Mouse (Mus musculus): ENCODE measurements around the gene Fgf4. TPM values are rescaled to one million over a fixed set of nuclear protein-coding genes. Genes with fewer than 3 reads are reported as not detected.

Gene Fgf4
- polyA plus RNA-seq (2016; fragmentation: Nextera tagmentation; extraction: Ambion mirVana): not detected in 2 replicates

DNA sequence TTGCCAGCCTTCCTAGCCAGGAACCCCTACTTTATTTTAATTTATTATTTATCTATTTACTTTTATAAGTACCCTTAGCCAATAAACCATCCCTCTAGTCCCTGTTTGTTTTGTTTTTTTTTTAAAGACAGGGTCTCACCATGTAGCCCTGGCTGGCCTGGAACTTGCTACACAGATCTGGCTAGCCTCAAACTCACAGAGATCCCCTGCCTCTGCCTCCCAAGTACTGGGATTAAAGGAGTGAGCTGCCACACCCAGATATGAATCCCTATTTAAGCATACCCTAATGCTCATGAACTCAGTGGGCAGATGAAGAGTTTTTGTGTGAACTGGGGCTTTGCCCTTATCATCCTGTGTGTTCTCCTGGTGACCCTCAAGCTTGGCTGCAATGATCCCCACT lies at the start of gene Fgf4:
Gene Fgf4 (plus strand): TSS at position 301 of the 400 bp plus-strand sequence.
- no peak within 1 kb of the TSS for H3K4me3 ChIP-seq (replicated peaks)
- H3K27me3 ChIP-seq: peaks cover 49% of the 10 kb centered on the region
- no peaks in the 10 kb centered on the region for H3K4me1 ChIP-seq
- ATAC-seq (ENCODE audit: low FRiP score): no peak
- H3K27ac ChIP-seq: no peak within 1 kb of the TSS
- H3K4me2 ChIP-seq: no peak within 1 kb of the TSS
- no peaks in the 10 kb centered on the region for H3K36me3 ChIP-seq (replicated peaks)
- H3K9me3 ChIP-seq: no peaks in the 10 kb centered on the region
- H3K9ac ChIP-seq: no peak within 1 kb of the TSS

DNA sequence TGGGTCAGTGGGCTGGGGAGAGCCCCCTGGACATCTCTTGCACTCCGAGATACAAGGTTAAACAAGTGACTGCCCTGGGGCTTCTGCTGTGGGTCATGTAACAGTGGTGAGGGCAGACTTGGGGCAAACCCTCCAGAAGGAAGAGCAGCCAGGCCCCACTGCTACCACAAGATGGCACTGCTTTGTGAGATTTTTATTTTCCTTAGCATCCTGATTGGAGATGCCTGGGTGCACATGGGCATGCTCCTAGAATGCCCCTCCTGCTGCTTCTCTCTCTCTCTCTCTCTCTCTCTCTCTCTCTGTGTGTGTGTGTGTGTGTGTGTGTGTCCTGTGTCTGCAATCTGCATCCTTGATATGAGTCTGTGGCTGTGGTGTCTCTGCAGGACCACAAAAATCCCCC lies 48.7 kb upstream of the Fgf4 start:
- no peak overlapping the region for H3K4me3 ChIP-seq (replicated peaks)
- H3K4me1 ChIP-seq: peaks cover 7% of the 10 kb centered on the region
- no peak overlapping the region for H3K4me2 ChIP-seq
- peaks cover 47% of the 10 kb centered on the region for H3K27me3 ChIP-seq
- H3K36me3 ChIP-seq (replicated peaks): no peaks in the 10 kb centered on the region
- 42% methylated on average over 1 of the region's 1 CpGs for WGBS
- no peak overlapping the region for H3K27ac ChIP-seq
- no peak overlapping the region for H3K9ac ChIP-seq
- no peaks in the 10 kb centered on the region for H3K9me3 ChIP-seq
- 0 out of 2 replicates have a peak, but pooled peaks have one; percentile 36 for ATAC-seq (ENCODE audit: low FRiP score)

DNA sequence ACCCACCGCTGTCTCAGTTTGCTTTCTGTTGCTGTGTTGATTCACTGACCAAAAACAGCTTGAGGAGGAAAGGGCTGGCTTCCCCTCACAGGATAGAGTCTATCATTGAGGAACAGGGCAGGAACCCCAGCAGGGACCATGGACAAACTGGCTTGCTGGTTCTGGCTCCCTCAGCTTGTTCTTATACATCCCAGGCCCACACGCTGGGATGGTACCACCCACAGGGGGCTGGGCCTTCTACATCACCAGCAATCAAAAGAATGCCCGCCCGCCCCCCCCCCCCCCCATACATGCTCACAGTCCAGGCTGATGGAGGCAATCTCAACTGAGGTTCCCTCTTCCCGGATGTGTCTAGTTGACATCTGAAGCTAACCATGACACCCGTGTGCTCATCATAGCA lies 40.1 kb upstream of the Fgf4 start:
- ATAC-seq (ENCODE audit: low FRiP score): no peak
- H3K4me3 ChIP-seq (replicated peaks): no peak overlapping the region
- peaks cover 9% of the 10 kb centered on the region; the same call in 1 of the 2 replicates for H3K27me3 ChIP-seq
- no peaks in the 10 kb centered on the region for H3K9me3 ChIP-seq
- no peak overlapping the region for H3K9ac ChIP-seq
- no peaks in the 10 kb centered on the region for H3K36me3 ChIP-seq (replicated peaks)
- no peaks in the 10 kb centered on the region for H3K4me1 ChIP-seq
- 61% methylated on average over 6 of the region's 6 CpGs for WGBS
- H3K27ac ChIP-seq: no peak overlapping the region
- H3K4me2 ChIP-seq: no peak overlapping the region

DNA sequence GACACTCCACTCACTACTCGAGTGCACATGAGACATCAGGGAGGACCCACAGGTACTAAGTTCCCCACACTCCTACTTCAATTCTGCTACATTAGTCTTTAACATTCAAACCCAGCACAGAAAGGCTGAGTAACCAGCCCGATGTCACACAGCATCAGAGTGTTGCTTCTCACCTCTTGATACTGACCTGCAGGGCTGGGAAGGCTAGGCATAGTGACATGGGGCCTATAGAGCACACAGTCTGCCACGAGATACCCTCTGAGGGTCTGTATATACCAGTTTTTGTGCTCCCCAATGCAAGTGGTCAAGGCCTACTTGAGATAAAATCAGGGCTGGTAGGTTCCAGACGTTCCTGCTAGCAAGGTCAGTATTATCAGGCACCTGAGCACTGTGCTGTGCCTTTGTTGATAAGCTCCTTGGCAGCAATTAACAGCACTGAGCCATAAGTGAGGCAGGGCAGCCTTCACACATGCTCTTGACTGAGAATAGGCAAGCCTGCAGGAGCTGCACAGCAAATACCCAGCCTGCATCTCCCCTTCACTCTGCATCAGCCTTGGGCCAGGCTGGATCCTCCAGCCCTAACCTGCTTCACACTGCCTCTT lies 39.1 kb upstream of the Fgf4 start:
- no peak for ATAC-seq (ENCODE audit: low FRiP score)
- H3K27ac ChIP-seq: no peak overlapping the region
- H3K27me3 ChIP-seq: 0 out of 2 replicates have a peak, but pooled peaks cover 3% of the 10 kb centered on the region
- no peaks in the 10 kb centered on the region for H3K9me3 ChIP-seq
- H3K9ac ChIP-seq: no peak overlapping the region
- no peak overlapping the region for H3K4me3 ChIP-seq (replicated peaks)
- H3K4me1 ChIP-seq: no peaks in the 10 kb centered on the region
- H3K36me3 ChIP-seq (replicated peaks): no peaks in the 10 kb centered on the region
- 77% methylated on average over 4 of the region's 4 CpGs for WGBS
- no peak overlapping the region for H3K4me2 ChIP-seq

DNA sequence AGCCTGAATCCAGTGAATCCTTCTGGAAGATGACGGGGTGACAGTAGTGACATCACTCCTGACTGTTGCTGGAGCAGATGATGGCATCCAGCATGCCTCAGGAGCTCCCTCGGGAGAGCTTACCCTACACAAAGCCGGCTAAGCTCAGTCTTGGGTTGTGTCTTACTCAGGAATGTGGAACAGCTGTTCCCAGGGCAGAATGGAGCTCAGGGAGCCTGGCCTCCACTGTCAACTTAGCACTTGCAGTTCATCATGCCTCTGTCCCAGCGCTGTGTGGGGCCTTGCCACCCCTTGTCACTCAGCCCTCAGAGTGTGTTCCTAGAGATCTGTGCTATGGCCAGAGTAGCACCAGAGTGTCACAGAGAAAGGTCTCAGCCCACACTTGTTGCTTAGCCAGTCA lies 35.6 kb upstream of the Fgf4 start:
- Histone ChIP-seq H3K4me1 (no peaks in the 10 kb centered on the region), H3K27me3 (0 out of 2 replicates have a peak, but pooled peaks cover 3% of the 10 kb centered on the region), H3K36me3 (replicated peaks) (no peaks in the 10 kb centered on the region), H3K9me3 (no peaks in the 10 kb centered on the region), H3K4me3 (replicated peaks) (no peak overlapping the region), H3K9ac (no peak overlapping the region), H3K27ac (no peak overlapping the region), H3K4me2 (no peak overlapping the region)
- ATAC-seq (ENCODE audit: low FRiP score): no peak
- WGBS: 49% methylated on average over 4 of the region's 4 CpGs

DNA sequence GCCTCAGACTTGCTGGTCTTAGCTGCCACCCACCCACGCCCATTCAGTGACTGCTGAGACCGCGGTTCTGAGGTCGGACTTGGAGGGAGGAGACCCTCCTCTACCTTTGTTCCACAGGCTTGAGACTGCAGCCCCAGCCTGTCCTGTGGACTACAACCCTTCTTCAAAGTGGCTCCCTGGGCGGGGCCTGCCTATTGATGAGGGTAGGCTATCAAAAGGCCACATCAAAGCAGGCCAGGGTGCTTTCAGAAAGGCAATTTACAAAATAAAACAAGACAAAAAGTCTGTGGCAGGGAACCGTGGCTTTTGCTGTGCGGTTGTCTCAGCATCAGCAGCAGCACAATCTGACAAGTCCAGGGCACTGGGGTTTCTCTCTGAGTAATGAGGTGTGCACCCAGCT lies 25.3 kb upstream of the Fgf4 start:
- Histone ChIP-seq H3K27me3 (peaks cover 19% of the 10 kb centered on the region), H3K4me3 (replicated peaks) (no peak overlapping the region), H3K36me3 (replicated peaks) (no peaks in the 10 kb centered on the region), H3K9me3 (no peaks in the 10 kb centered on the region), H3K27ac (no peak overlapping the region), H3K4me1 (peaks cover 18% of the 10 kb centered on the region), H3K9ac (no peak overlapping the region), H3K4me2 (no peak overlapping the region)
- WGBS: 39% methylated on average over 7 of the region's 7 CpGs
- ATAC-seq (ENCODE audit: low FRiP score): no peak

DNA sequence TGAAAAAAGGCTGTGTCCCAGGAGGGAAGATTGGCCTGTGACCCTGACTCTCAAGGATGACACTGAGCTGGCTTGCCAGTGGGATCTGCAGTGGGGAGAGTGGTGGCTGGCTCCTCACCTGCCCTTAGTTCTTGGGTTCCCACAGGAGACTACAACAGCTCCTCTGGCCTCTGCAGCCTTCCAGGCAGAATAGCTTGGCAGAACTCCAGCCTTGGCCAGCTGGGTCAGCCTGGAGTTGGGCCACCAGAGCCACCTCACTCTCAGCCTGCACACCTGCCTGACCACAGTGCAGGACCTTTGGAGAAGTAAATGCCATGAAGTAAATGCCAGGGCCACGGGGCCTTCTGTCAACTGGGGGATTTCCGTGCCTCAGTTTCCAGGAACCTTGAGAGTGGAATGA lies 23.2 kb upstream of the Fgf4 start:
- Histone ChIP-seq H3K27me3 (peaks cover 36% of the 10 kb centered on the region), H3K4me1 (peaks cover 18% of the 10 kb centered on the region), H3K4me3 (replicated peaks) (no peak overlapping the region), H3K4me2 (no peak overlapping the region; the same call in 1 of the 2 replicates), H3K27ac (0 out of 2 replicates have a peak overlapping the region, but pooled peaks have one; percentile 13), H3K36me3 (replicated peaks) (no peaks in the 10 kb centered on the region), H3K9me3 (no peaks in the 10 kb centered on the region), H3K9ac (no peak overlapping the region)
- ATAC-seq (ENCODE audit: low FRiP score): no peak
- WGBS: 96% methylated on average over 2 of the region's 2 CpGs

DNA sequence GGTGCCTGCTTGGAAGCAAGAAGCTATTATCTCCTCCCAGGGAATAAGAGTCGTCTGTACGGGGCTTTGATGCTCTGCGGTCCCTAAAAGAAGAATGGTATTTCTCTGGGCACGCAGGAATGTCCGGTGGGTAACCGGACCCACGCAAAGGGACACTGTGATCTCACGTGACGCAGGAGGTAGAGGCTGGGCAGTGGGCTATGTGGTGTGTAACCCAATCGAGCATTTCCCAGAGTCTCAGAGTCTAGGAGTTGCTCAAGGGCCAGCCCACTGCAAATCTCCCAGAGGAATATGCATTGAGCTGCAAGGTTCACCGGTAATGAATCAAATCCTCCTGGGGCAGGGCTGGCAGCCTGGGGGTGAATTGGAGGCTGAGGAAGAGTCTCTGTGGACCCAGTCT lies 18.8 kb upstream of the Fgf4 start:
- 55% methylated on average over 11 of the region's 11 CpGs for WGBS
- no peak overlapping the region for H3K4me3 ChIP-seq (replicated peaks)
- no peak overlapping the region for H3K27ac ChIP-seq
- no peak for ATAC-seq (ENCODE audit: low FRiP score)
- peaks cover 51% of the 10 kb centered on the region for H3K27me3 ChIP-seq
- no peaks in the 10 kb centered on the region for H3K9me3 ChIP-seq
- H3K9ac ChIP-seq: no peak overlapping the region
- no peak overlapping the region for H3K4me2 ChIP-seq
- peaks cover 8% of the 10 kb centered on the region for H3K4me1 ChIP-seq
- H3K36me3 ChIP-seq (replicated peaks): no peaks in the 10 kb centered on the region

DNA sequence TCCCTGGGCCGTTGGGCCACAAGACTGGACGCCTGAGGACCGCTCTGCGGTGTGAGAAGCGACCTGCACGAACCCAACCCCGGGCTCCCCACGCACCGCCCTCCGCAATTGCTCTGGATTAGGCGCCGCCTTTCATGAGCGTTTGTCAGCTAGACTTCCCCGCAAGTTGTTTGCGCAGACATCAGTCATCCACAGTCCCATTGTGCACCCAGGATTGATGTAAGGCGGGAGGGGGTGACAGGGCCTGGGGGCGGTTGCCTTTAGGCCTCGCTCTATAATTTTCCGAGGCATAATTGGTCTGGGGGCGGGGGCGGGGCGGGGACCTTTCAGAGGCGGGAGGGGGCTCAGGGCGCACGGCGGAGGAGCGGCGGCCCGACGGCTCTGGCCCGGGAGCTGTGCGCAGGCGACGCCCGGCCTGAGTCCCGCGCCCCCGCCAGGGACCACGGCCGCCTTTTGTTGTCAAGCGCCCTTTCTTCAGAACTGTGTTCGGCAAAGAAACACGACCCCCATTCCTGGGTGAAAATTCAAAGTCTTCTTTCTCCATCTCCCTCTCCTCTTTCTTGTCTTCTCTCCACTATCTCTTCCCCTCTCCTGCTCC lies 9.2 kb upstream of the Fgf4 start, which contains the start of gene Fgf3:
Gene Fgf3 (plus strand): TSS at position 193 of the 598 bp plus-strand sequence.
- Histone ChIP-seq H3K27me3 (peaks cover 96% of the 10 kb centered on the region), H3K4me1 (peaks cover 21% of the 10 kb centered on the region), H3K36me3 (replicated peaks) (no peaks in the 10 kb centered on the region), H3K9ac (peak within 1 kb of the TSS; percentile 33), H3K9me3 (no peaks in the 10 kb centered on the region), H3K27ac (0 out of 2 replicates have a peak within 1 kb of the TSS, but pooled peaks have one; percentile 36), H3K4me3 (replicated peaks) (peak within 1 kb of the TSS; percentile 43), H3K4me2 (peak within 1 kb of the TSS; percentile 60)
- ATAC-seq (ENCODE audit: low FRiP score): peak; percentile 46; the same call in 1 of the 2 replicates
- WGBS: 2% methylated on average over 22 of the region's 43 CpGs

DNA sequence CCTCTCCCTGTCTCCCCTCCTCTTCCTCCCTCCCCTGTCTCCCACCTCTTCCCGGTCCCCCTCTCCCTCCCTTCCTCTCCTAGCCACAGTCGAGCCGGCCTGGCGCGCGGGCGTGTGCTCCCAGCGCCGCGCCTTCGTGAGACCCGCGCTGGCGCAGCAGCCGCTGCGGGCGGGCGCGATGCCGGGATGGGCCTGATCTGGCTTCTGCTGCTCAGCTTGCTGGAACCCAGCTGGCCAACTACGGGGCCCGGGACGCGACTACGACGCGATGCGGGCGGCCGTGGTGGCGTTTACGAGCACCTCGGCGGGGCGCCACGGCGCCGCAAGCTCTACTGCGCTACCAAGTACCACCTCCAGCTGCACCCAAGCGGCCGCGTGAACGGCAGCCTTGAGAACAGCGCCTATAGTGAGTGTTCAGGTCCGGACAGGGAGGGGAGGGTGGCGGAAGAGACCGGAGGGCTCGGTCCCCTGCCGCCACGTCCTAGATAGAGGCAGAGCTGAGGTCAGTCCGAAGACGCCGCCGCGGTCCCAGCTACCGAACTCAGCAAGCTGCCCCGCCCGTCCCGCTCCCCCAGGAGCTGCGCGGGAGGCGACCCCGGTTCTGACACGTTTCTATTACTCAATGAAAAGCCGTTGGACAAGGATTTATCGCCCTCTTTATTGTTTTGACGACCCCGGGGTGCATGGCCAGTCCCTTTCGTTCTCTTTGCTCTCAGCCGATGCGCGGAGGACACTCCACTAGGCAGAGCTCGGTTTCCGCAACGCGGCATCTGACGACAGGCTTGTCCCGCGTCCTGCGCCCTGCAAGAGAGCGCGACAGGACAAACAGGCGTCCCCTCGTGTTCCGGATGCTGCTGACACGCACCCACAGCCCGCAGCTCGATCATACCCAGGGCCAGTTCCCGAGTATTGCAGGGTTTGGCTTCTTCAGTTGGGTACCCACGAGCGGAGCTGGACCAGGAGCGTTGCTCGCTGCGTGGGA lies 8.4 kb upstream of the Fgf4 start:
- ATAC-seq (ENCODE audit: low FRiP score): peak; percentile 39; the same call in 1 of the 2 replicates
- H3K4me1 ChIP-seq: peaks cover 21% of the 10 kb centered on the region
- peaks cover 96% of the 10 kb centered on the region for H3K27me3 ChIP-seq
- H3K27ac ChIP-seq: 0 out of 2 replicates have a peak overlapping the region, but pooled peaks have one; percentile 36
- under 1% methylated on average over 94 of the region's 94 CpGs for WGBS
- H3K4me2 ChIP-seq: peak overlapping the region; percentile 60
- H3K4me3 ChIP-seq (replicated peaks): peak overlapping the region; percentile 43
- H3K9ac ChIP-seq: peak overlapping the region; percentile 33
- H3K9me3 ChIP-seq: no peaks in the 10 kb centered on the region
- H3K36me3 ChIP-seq (replicated peaks): no peaks in the 10 kb centered on the region

DNA sequence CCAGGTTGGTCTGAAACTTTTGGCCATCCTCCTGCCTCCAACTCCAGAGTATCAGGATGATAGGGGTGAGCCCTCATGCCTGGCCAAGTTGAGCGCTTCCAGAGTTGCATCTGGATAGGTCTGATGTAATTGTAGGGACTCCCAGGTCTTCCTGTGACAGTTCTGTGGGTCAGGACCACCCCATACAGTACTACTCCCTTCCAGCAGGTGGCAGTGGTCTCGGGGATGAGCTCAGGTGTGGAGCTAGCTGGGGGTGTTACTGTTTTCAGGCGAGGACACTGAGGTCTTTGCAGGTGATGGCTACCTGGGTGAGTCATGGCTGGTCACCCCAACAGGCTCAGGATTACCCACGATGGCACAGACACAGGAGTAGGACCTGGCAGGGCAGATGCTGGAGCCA lies 1.0 kb upstream of the Fgf4 start:
- no peak for ATAC-seq (ENCODE audit: low FRiP score)
- Histone ChIP-seq H3K27me3 (peaks cover 52% of the 10 kb centered on the region), H3K4me3 (replicated peaks) (no peak overlapping the region), H3K9me3 (no peaks in the 10 kb centered on the region), H3K4me2 (no peak overlapping the region), H3K4me1 (no peaks in the 10 kb centered on the region), H3K9ac (no peak overlapping the region), H3K27ac (no peak overlapping the region), H3K36me3 (replicated peaks) (no peaks in the 10 kb centered on the region)
- WGBS: 22% methylated on average over 4 of the region's 4 CpGs

DNA sequence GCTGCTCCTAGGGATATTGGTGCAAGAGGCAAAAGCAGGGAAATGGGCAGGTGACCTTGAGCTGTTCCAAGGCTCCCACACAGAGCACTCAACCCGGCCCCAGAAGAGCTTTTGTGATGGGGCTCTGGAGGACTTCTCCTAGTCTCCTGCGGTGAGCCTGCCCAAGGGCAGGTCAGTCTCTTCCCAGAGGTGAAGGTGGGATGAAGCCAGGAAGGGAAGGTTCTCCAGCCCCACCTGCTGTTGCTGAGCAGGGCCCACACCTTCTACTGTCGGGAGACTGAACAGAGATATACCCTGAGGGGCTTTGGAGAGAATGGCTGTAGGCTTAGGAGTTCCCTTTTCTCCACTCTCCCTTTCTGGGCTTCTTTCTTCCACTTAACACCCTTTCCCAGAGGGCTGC lies 4.2 kb downstream of the Fgf4 start:
- Histone ChIP-seq H3K27ac (no peak overlapping the region), H3K36me3 (replicated peaks) (no peaks in the 10 kb centered on the region), H3K4me1 (no peaks in the 10 kb centered on the region), H3K27me3 (peaks cover 23% of the 10 kb centered on the region), H3K9ac (no peak overlapping the region), H3K9me3 (no peaks in the 10 kb centered on the region), H3K4me3 (replicated peaks) (no peak overlapping the region), H3K4me2 (no peak overlapping the region)
- ATAC-seq (ENCODE audit: low FRiP score): no peak
- 62% methylated on average over 3 of the region's 3 CpGs for WGBS
